Mouse (Mus musculus) A20 (cell line): ENCODE measurements around the gene Olfr140.

ENCODE experiments used
- DNase-seq: peaks from one replicate; pipeline ENCODE4 v3.0.0-alpha.2; 2011; ENCODE audit warnings: low read depth, low spot score

The Olfr140 gene

GRCm38 (mm10) chr2:90063494-90063893 lies at the start of gene Olfr140:
Gene Olfr140, minus strand, starts transcription at chr2:90063594.
- no peak for DNase-seq

- no peak for DNase-seq
Measured at GRCm38 (mm10) chr2:90070065-90070464, 6.7 kb upstream of the Olfr140 start.

GRCm38 (mm10) chr2:90035037-90035436 lies 28.4 kb downstream of the Olfr140 start, which contains the start of gene Olfr1265:
Gene Olfr1265, plus strand, starts transcription at chr2:90035337.
- DNase-seq = no peak

- DNase-seq = no peak
Measured at GRCm38 (mm10) chr2:90025477-90025876, 37.9 kb downstream of the Olfr140 start, which contains the start of gene Olfr1264. Gene Olfr1264, minus strand, starts transcription at chr2:90025577.

- no peak for DNase-seq
Measured at GRCm38 (mm10) chr2:90011831-90012230, 51.6 kb downstream of the Olfr140 start, which contains the start of gene Olfr1263. Gene Olfr1263, plus strand, starts transcription at chr2:90012131.

- DNase-seq = no peak
Measured at GRCm38 (mm10) chr2:89999845-90000244, 63.5 kb downstream of the Olfr140 start, which contains the start of gene Olfr1262. Gene Olfr1262, plus strand, starts transcription at chr2:90000145.
